Mouse (Mus musculus) CH12.LX (cell line): ENCODE measurements around the gene Agfg1. TPM values are rescaled to one million over a fixed set of nuclear protein-coding genes. Genes with fewer than 3 reads are reported as not detected.
"Not testable (repeated sequence)": the region's sequence is repeated elsewhere in the genome, so short reads cannot be mapped to it uniquely, and the experiment has no call there.

Source experiments
- DNase-seq: peaks from one replicate; pipeline ENCODE4 v3.0.0-alpha.2; 2013; ENCODE audit errors: extremely low read depth
- H3K27ac ChIP-seq: 2 replicates; pipeline ENCODE4 v1.5.1; 2012; ENCODE audit warnings: low read depth, mild to moderate bottlenecking, control low read depth, moderate library complexity; ENCODE audit not compliant: insufficient read depth
- H3K27me3 ChIP-seq: replicated peaks from 2 replicates; pipeline ENCODE3; 2012; ENCODE audit warnings: inconsistent platforms
- H3K36me3 ChIP-seq, 2 experiments: replicated peaks in 1 of 2; 2 replicates each; pipeline versions ENCODE3 to v1.6.1; 2012; ENCODE audit warnings: inconsistent platforms in 1 of 2, low read length in 1 of 2, mild to moderate bottlenecking in 1 of 2, mixed read lengths in 1 of 2, moderate library complexity in 1 of 2; ENCODE audit not compliant: control insufficient read depth in 1 of 2, insufficient read depth in 1 of 2
- H3K4me1 ChIP-seq, 2 experiments: 2 replicates each; pipeline ENCODE4 v1.6.1; 2012; ENCODE audit warnings: inconsistent platforms in 1 of 2, moderate library complexity in 1 of 2; ENCODE audit not compliant: insufficient read depth in 2 of 2, control insufficient read depth in 1 of 2
- H3K4me2 ChIP-seq: 2 replicates; pipeline ENCODE4 v1.6.1; 2012; ENCODE audit warnings: low read depth, mild to moderate bottlenecking, control low read depth; ENCODE audit not compliant: poor library complexity, insufficient read depth, severe bottlenecking
- H3K4me3 ChIP-seq, 3 experiments: fragments of 150-350 bp in 1 of 3; sonication (generic) in 1 of 3; replicated peaks in 1 of 3; 2 replicates each; pipeline versions ENCODE3 to v1.5.1; 2011 to 2012; ENCODE audit warnings: low read depth in 2 of 3, low read length in 2 of 3, mild to moderate bottlenecking in 2 of 3, moderate library complexity in 2 of 3, control low read depth in 1 of 3, improper control_type of control experiment in 1 of 3, inconsistent platforms in 1 of 3, mixed read lengths in 1 of 3; ENCODE audit not compliant: poor library complexity in 1 of 3
- H3K79me2 ChIP-seq: replicated peaks from 2 replicates; pipeline ENCODE4 v1.6.1; 2012; ENCODE audit warnings: mild to moderate bottlenecking, moderate library complexity; ENCODE audit not compliant: control insufficient read depth, poor library complexity, insufficient read depth, severe bottlenecking; ENCODE audit errors: extremely low read depth
- H3K9ac ChIP-seq: 2 replicates; pipeline ENCODE4 v1.6.1; 2012; ENCODE audit warnings: low read depth, mild to moderate bottlenecking, control low read depth, moderate library complexity; ENCODE audit not compliant: insufficient read depth
- H3K9me3 ChIP-seq: replicated peaks from 2 replicates; pipeline ENCODE3; 2012; ENCODE audit warnings: low read length, inconsistent platforms, mixed read lengths
- ELF1 ChIP-seq: IDR thresholded peaks from 2 replicates; pipeline ENCODE4 v1.6.1; 2014; ENCODE audit warnings: low read depth, mild to moderate bottlenecking, inconsistent platforms, low read length, improper control_type of control experiment
- GABPA ChIP-seq: IDR thresholded peaks from 2 replicates; pipeline ENCODE4 v1.6.1; 2012; ENCODE audit warnings: low read depth, low read length, improper control_type of control experiment, inconsistent platforms; ENCODE audit not compliant: insufficient replicate concordance
- JUN ChIP-seq: IDR thresholded peaks from 2 replicates; pipeline ENCODE4 v1.6.1; 2011; ENCODE audit warnings: low read depth, mild to moderate bottlenecking, low read length, improper control_type of control experiment, moderate library complexity; ENCODE audit not compliant: insufficient read depth
- KAT2A ChIP-seq: IDR thresholded peaks from 2 replicates; pipeline ENCODE4 v1.6.1; 2012; ENCODE audit warnings: low read length, improper control_type of control experiment, inconsistent platforms; ENCODE audit not compliant: insufficient replicate concordance
- MAFK ChIP-seq: IDR thresholded peaks from 2 replicates; pipeline ENCODE4 v1.6.1; 2011; ENCODE audit warnings: low read length, improper control_type of control experiment; ENCODE audit not compliant: insufficient replicate concordance
- MAX ChIP-seq: IDR thresholded peaks from 2 replicates; pipeline ENCODE4 v1.6.1; 2011; ENCODE audit warnings: low read length, improper control_type of control experiment
- NRF1 ChIP-seq: IDR thresholded peaks from 2 replicates; pipeline ENCODE4 v1.6.1; 2014; ENCODE audit warnings: low read depth, mild to moderate bottlenecking, inconsistent platforms, low read length, improper control_type of control experiment, moderate library complexity
- RAD21 ChIP-seq: IDR thresholded peaks from 2 replicates; pipeline ENCODE4 v1.6.1; 2011; ENCODE audit warnings: low read depth, mild to moderate bottlenecking, low read length, improper control_type of control experiment, moderate library complexity
- RCOR1 ChIP-seq: conservative IDR thresholded peaks from 2 replicates; pipeline ENCODE4 v1.6.1; 2012; ENCODE audit warnings: low read depth, mild to moderate bottlenecking, inconsistent platforms, low read length, improper control_type of control experiment
- SMC3 ChIP-seq: IDR thresholded peaks from 2 replicates; pipeline ENCODE4 v1.6.1; 2011; ENCODE audit warnings: low read depth, low read length, improper control_type of control experiment
- TBP ChIP-seq: conservative IDR thresholded peaks from 2 replicates; pipeline ENCODE4 v1.6.1; 2011; ENCODE audit warnings: low read depth, low read length, improper control_type of control experiment
- TCF12 ChIP-seq: IDR thresholded peaks from 2 replicates; pipeline ENCODE4 v1.6.1; 2014; ENCODE audit warnings: low read depth, mild to moderate bottlenecking, inconsistent platforms, low read length, improper control_type of control experiment
- dilution Hi-C: fragments of 300-500 bp; cut with MboI; formaldehyde crosslinking; loops from 2 replicates; pipeline ENCODE4 v1.14.3; 2020; ENCODE audit warnings: low sequenced_read_pairs; ENCODE audit not compliant: extremely low pct_unique_long_range_greater_than_20kb, extremely low pct_ligation_motif_present
- in situ Hi-C: fragments of 300-500 bp; cut with MboI; formaldehyde crosslinking; loops from 3 replicates; pipeline ENCODE4 v1.14.3; 2019; ENCODE audit warnings: low sequenced_read_pairs, low pct_ligation_motif_present, low pct_unique_long_range_greater_than_20kb, mixed read lengths
- polyA plus RNA-seq: library from polyadenylated mRNA; unstranded; fragments of >175 nt; gene quantifications from 2 replicates; pipeline ENCODE4 v1.2.1, GENCODE M21; 2012; ENCODE audit warnings: low read depth; ENCODE audit not compliant: insufficient read length
- total RNA-seq, 2 experiments: library from RNA; depleted of rRNA; stranded (reverse); fragments of 300-350 nt in 1 of 2; fragments of >200 nt in 1 of 2; gene quantifications; 2 replicates each; pipeline ENCODE4 v1.2.3; 2012 to 2014

The Agfg1 gene
- total and polyA plus RNA-seq, 3 experiments = 59.0 to 127 (median 106) TPM

DNA sequence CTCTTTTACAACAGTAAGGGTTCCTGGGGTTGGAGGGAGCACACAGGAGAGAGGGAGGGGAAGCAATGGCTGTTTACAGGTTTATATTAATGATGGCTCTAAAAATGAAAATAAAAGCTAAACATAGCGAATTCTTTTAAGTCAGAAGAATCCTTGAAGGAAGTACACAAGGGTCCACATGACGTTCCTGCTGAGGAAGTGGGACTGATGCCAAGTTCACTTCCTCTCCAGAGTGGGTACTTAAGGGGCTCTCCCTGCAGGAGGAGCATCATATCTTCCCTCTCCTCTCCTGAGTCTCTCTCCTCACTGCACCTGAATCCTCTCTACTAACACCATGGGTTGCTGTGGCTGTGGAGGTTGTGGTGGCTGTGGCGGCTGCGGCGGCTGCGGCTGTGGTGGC is 85.4 kb downstream of the Agfg1 start, which contains the start of gene A030014E15Rik:
TSS of gene A030014E15Rik (plus strand) at position 268 of the 400 bp plus-strand sequence.
- no peak within 1 kb of the TSS for H3K4me2 ChIP-seq
- H3K4me3 ChIP-seq = no peak within 1 kb of the TSS
- DNase-seq = no peak
- H3K79me2 ChIP-seq = no peaks in the 10 kb centered on the region
- H3K27ac ChIP-seq = no peak within 1 kb of the TSS
- TF ChIP-seq NRF1 (no peak), ELF1 (no peak), RCOR1 (no peak), MAFK (no peak), JUN (no peak), KAT2A (no peak), RAD21 (no peak), SMC3 (no peak), GABPA (no peak), MAX (no peak), TCF12 (no peak), TBP (no peak)
- dilution Hi-C loops = no loop called here
- in situ Hi-C loops = no loop called here
- H3K9me3 ChIP-seq = no peaks in the 10 kb centered on the region
- no peak within 1 kb of the TSS for H3K9ac ChIP-seq
- H3K27me3 ChIP-seq = no peaks in the 10 kb centered on the region
- H3K4me1 ChIP-seq = peaks cover 3 to 9% of the 10 kb centered on the region in 2 experiments; a peak in 2 of 4 replicates
- no peaks in the 10 kb centered on the region for H3K36me3 ChIP-seq

GRCm38 (mm10) chr1:82930558-82930957 is 91.3 kb downstream of the Agfg1 start:
- in situ Hi-C loops, H3K4me1 ChIP-seq, H3K4me2 ChIP-seq, dilution Hi-C loops, H3K79me2 ChIP-seq, H3K27ac ChIP-seq, H3K36me3 ChIP-seq, DNase-seq, H3K27me3 ChIP-seq, H3K4me3 ChIP-seq, H3K9me3 ChIP-seq, H3K9ac ChIP-seq: not testable (repeated sequence)

DNA sequence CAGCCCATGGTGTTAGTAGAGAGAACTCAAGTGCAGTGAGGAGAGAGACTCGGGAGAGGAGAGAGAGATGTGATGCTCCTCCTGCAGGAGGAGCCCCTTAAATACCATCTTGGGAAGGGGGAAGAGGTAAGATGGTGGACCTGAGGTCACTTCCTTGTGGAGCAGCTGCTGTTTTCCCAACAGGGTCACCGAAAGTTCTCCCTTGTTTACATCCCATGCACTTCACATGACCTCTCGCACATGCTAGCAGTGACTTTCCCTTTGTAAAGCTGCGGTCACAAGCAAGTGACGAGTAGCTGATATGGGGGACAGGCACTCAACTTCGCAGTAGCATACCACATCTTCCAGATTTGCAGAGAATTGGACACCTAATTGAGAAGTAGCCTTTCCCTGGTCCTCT is 92.0 kb downstream of the Agfg1 start, which contains the start of gene Gm6217:
TSS of gene Gm6217 (minus strand) at position 74 of the 400 bp plus-strand sequence.
- H3K4me3 ChIP-seq, H3K79me2 ChIP-seq, dilution Hi-C loops, H3K4me1 ChIP-seq, H3K4me2 ChIP-seq, H3K36me3 ChIP-seq, H3K27me3 ChIP-seq, in situ Hi-C loops, DNase-seq, H3K9ac ChIP-seq, H3K9me3 ChIP-seq, H3K27ac ChIP-seq: not testable (repeated sequence)
